ENCODE assay signal across 28 mouse cellular contexts in the genomic region with DNA sequence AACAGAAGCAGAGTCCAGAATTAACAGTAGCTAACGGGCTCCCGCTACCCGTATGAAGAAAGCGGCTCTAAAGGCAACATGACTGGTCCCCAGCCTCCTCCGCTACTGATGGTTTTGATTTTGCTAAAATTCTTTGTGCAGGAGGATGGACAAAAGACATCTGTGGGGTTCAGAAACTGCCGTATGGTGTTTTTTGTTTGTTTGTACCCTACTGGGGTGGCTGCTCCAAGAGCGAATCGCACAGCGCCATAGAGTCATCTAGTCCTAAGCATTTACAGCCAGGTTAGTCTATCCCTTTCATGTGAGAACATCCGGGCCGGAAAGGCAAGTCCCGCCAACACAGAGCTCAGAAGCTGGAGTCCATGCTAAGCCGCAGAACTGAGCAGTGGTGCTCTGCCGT. TPM values are rescaled to one million over a fixed set of nuclear protein-coding genes. Genes with fewer than 3 reads are reported as not detected.
DNase-seq lines count a peak whose midpoint lies in the region; ATAC-seq lines count a peak whose summit lies in the region.
"Had no signal": no experiment of that assay in that cellular context is flagged by ENCODE, and none has a peak within 500 bp of the region (broad histone marks: within the 10 kb centered on the region; RNA-seq: fewer than 3 reads in every experiment).

No protein-coding gene starts in this region.

- ATAC-seq in kidney, embryonic 15.5 days (replicated peaks; ENCODE audit: low FRiP score) = no peak
- no peak for ATAC-seq in midbrain, embryonic 11.5 days (ENCODE audit: low FRiP score)
- no peak for ATAC-seq in midbrain, embryonic 15.5 days (replicated peaks)
- ATAC-seq: forebrain, embryonic 15.5 days; hindbrain, postnatal 0 days; intestine, embryonic 16.5 days had no signal

- DNase-seq in kidney, adult 9 months = no peak
- peak; percentile 85 for DNase-seq in midbrain, embryonic 11.5 days (ENCODE audit: low spot score, missing footprints)
- DNase-seq in ES-CJ7 (ENCODE audit: low read depth, low spot score) = peak; percentile 6
- peak; percentile 30 to 43 for DNase-seq in layer of hippocampus, postnatal 36 days
- DNase-seq in T-cell, adult 2 months (ENCODE audit: low spot score) = no peak
- DNase-seq: adrenal gland, postnatal 25 days; cerebellum, adult 9-10 months; heart, postnatal 10 days; kidney, postnatal 36 days; liver, embryonic 13.5 days; lung, adult 2 months; lung, postnatal 14 days; right cerebral cortex, postnatal 14 days; thymus, postnatal 14 days had no signal

- 0 out of 2 replicates have a peak overlapping the region, but pooled peaks have one; percentile 3 for H3K4me2 ChIP-seq in kidney, embryonic 15.5 days
- no peak overlapping the region for H3K4me2 ChIP-seq in midbrain, embryonic 11.5 days
- no peak overlapping the region for H3K4me2 ChIP-seq in midbrain, embryonic 15.5 days
- H3K4me2 ChIP-seq: forebrain, embryonic 15.5 days; heart, embryonic 12.5 days; liver, embryonic 13.5 days; midbrain, embryonic 12.5 days had no signal

- 70% methylated on average over 14 of the region's 14 CpGs for WGBS in kidney, embryonic 15.5 days
- WGBS in midbrain, embryonic 11.5 days = 78% methylated on average over 14 of the region's 14 CpGs
- WGBS in midbrain, embryonic 15.5 days = 77% methylated on average over 14 of the region's 14 CpGs

- H3K27me3 ChIP-seq in kidney, embryonic 15.5 days = no peaks in the 10 kb centered on the region
- no peaks in the 10 kb centered on the region for H3K27me3 ChIP-seq in midbrain, embryonic 11.5 days (ENCODE audit: control insufficient read depth, insufficient read depth, low read length)
- H3K27me3 ChIP-seq in midbrain, embryonic 15.5 days (replicated peaks) = no peaks in the 10 kb centered on the region
- H3K27me3 ChIP-seq: forebrain, embryonic 15.5 days; heart, embryonic 12.5 days; liver, embryonic 13.5 days; midbrain, embryonic 12.5 days had no signal

- no peak overlapping the region for H3K9ac ChIP-seq in kidney, embryonic 15.5 days
- H3K9ac ChIP-seq in midbrain, embryonic 11.5 days (ENCODE audit: low read length) = no peak overlapping the region
- H3K9ac ChIP-seq in midbrain, embryonic 15.5 days = no peak overlapping the region
- H3K9ac ChIP-seq: forebrain, embryonic 15.5 days; heart, embryonic 12.5 days; liver, embryonic 13.5 days; midbrain, embryonic 12.5 days had no signal

- H3K4me1 ChIP-seq in kidney, embryonic 15.5 days = peaks cover 17% of the 10 kb centered on the region; the same call in 1 of the 2 replicates
- no peaks in the 10 kb centered on the region for H3K4me1 ChIP-seq in midbrain, embryonic 11.5 days (ENCODE audit: control insufficient read depth, insufficient read depth, low read length)
- H3K4me1 ChIP-seq in midbrain, embryonic 15.5 days = peaks cover 3% of the 10 kb centered on the region; the same call in 1 of the 2 replicates
- H3K4me1 ChIP-seq: liver, embryonic 13.5 days had no signal

- no peaks in the 10 kb centered on the region for H3K9me3 ChIP-seq in kidney, embryonic 15.5 days (replicated peaks)
- no peaks in the 10 kb centered on the region for H3K9me3 ChIP-seq in midbrain, embryonic 11.5 days (ENCODE audit: control insufficient read depth, low read length)
- H3K9me3 ChIP-seq in midbrain, embryonic 15.5 days = no peaks in the 10 kb centered on the region
- H3K9me3 ChIP-seq: forebrain, embryonic 15.5 days; heart, embryonic 12.5 days; hindbrain, embryonic 10.5 days; liver, embryonic 13.5 days; midbrain, embryonic 12.5 days had no signal

- no peak overlapping the region for H3K27ac ChIP-seq in kidney, embryonic 15.5 days
- no peak overlapping the region for H3K27ac ChIP-seq in midbrain, embryonic 11.5 days (ENCODE audit: low read depth, low read length)
- H3K27ac ChIP-seq in midbrain, embryonic 15.5 days = no peak overlapping the region
- H3K27ac ChIP-seq: forebrain, embryonic 15.5 days; hindbrain, embryonic 10.5 days; hindbrain, postnatal 0 days; liver, embryonic 13.5 days; midbrain, embryonic 12.5 days; stomach, postnatal 0 days had no signal

- H3K36me3 ChIP-seq in kidney, embryonic 15.5 days = no peaks in the 10 kb centered on the region
- H3K36me3 ChIP-seq in midbrain, embryonic 11.5 days (ENCODE audit: control insufficient read depth, insufficient read depth, low read length) = no peaks in the 10 kb centered on the region
- no peaks in the 10 kb centered on the region for H3K36me3 ChIP-seq in midbrain, embryonic 15.5 days (replicated peaks)
- H3K36me3 ChIP-seq: forebrain, embryonic 15.5 days; heart, embryonic 12.5 days; hindbrain, embryonic 10.5 days; liver, embryonic 13.5 days; midbrain, embryonic 12.5 days had no signal

- H3K4me3 ChIP-seq in kidney, embryonic 15.5 days (replicated peaks) = no peak overlapping the region
- no peak overlapping the region for H3K4me3 ChIP-seq in midbrain, embryonic 11.5 days (ENCODE audit: low read depth, low read length)
- H3K4me3 ChIP-seq in midbrain, embryonic 15.5 days = no peak overlapping the region
- H3K4me3 ChIP-seq: forebrain, embryonic 15.5 days; heart, embryonic 12.5 days; hindbrain, embryonic 10.5 days; liver, embryonic 13.5 days; midbrain, embryonic 12.5 days had no signal

RNA-seq across cellular contexts. Expression of gene Slc26a4, which starts 27.7 kb away (rescaled TPM):
- polyA plus RNA-seq in kidney, embryonic 15.5 days (2015; fragmentation: Nextera tagmentation; extraction: Ambion mirVana) = 0.77 and 0.99 TPM in 2 replicates
- polyA plus RNA-seq in midbrain, embryonic 11.5 days (2014; fragmentation: Nextera tagmentation; extraction: Ambion mirVana) = not detected in 2 replicates
- 0.09 and 0.14 TPM in 2 replicates for polyA plus RNA-seq in midbrain, embryonic 15.5 days (2015; fragmentation: Nextera tagmentation; extraction: Ambion mirVana)
- 10 to 100 TPM; 11.8 to 11.9 TPM for total RNA-seq in layer of hippocampus, postnatal 36 days (2021)
- total RNA-seq: gastrocnemius, adult 8-10 months; hindbrain, postnatal 0 days; megakaryocyte progenitor cell, adult 5-6 weeks; monocyte, adult 5-6 weeks had no signal
- polyA plus RNA-seq: forebrain, embryonic 15.5 days; gonadal fat pad, adult 2 months; liver, embryonic 13.5 days; midbrain, embryonic 12.5 days; neural tube, embryonic 11.5 days had no signal

RNA-seq across cellular contexts. Expression of gene Cbll1, which starts 32.6 kb away (rescaled TPM):
- 14.8 and 15.3 TPM in 2 replicates for polyA plus RNA-seq in kidney, embryonic 15.5 days (2015; fragmentation: Nextera tagmentation; extraction: Ambion mirVana)
- polyA plus RNA-seq in midbrain, embryonic 11.5 days (2014; fragmentation: Nextera tagmentation; extraction: Ambion mirVana) = 26.9 and 30.4 TPM in 2 replicates
- polyA plus RNA-seq in midbrain, embryonic 15.5 days (2015; fragmentation: Nextera tagmentation; extraction: Ambion mirVana) = 17.9 and 19.8 TPM in 2 replicates
- 10 to 100 TPM; 25.3 to 27.6 TPM for total RNA-seq in layer of hippocampus, postnatal 36 days (2021)

Comparison
In these comparisons a context has a peak if more than half of its experiments do, and no peak if none do; other contexts are left out.
1. DNase-seq: peak in midbrain, embryonic 11.5 days (single experiment), ES-CJ7 (single experiment) and layer of hippocampus, postnatal 36 days (2 of 2); none in kidney, adult 9 months (single experiment) and T-cell, adult 2 months (single experiment).